Mouse (Mus musculus): ENCODE measurements at regions not wholly inside any gene's neighbourhood (a gene's known extent, or its start where the extent isn't known, plus 50 kb on each side); places are given as distances from the start of the nearest gene placed in this dataset.

- no peak for DNase-seq (ENCODE audit: low spot score)
These were observed 547.4 kb upstream of the Sox9 start for GRCm38 (mm10) chr11:112234492-112235116.

- DNase-seq (ENCODE audit: low spot score) = peak; percentile 21
These were observed 542.8 kb upstream of the Sox9 start for GRCm38 (mm10) chr11:112238960-112239884.

- no peak for DNase-seq (ENCODE audit: low spot score)
These were observed 529.5 kb upstream of the Sox9 start for GRCm38 (mm10) chr11:112252548-112252947.

GRCm38 (mm10) chr11:112253061-112253460 is 529.0 kb upstream of the Sox9 start:
- DNase-seq (ENCODE audit: low spot score) = no peak

GRCm38 (mm10) chr11:112256326-112256725 is 525.7 kb upstream of the Sox9 start:
- DNase-seq (ENCODE audit: low spot score) = no peak

- DNase-seq (ENCODE audit: low spot score) = no peak
These were observed 517.9 kb upstream of the Sox9 start for GRCm38 (mm10) chr11:112264077-112264476.

- DNase-seq (ENCODE audit: low spot score) = no peak
These were observed 511.1 kb upstream of the Sox9 start for GRCm38 (mm10) chr11:112270911-112271310.

GRCm38 (mm10) chr11:112278566-112278965 is 503.5 kb upstream of the Sox9 start:
- no peak for DNase-seq (ENCODE audit: low spot score)

GRCm38 (mm10) chr11:112282911-112283310 is 499.1 kb upstream of the Sox9 start:
- DNase-seq (ENCODE audit: low spot score) = peak; percentile 64

- no peak for DNase-seq (ENCODE audit: low spot score)
These were observed 483.1 kb upstream of the Sox9 start for GRCm38 (mm10) chr11:112298901-112299341.

GRCm38 (mm10) chr11:112303091-112303490 is 478.9 kb upstream of the Sox9 start:
- DNase-seq (ENCODE audit: low spot score) = no peak

GRCm38 (mm10) chr11:112325850-112326249 is 456.2 kb upstream of the Sox9 start:
- DNase-seq (ENCODE audit: low spot score) = no peak

GRCm38 (mm10) chr11:112327606-112328005 is 454.4 kb upstream of the Sox9 start:
- DNase-seq (ENCODE audit: low spot score) = no peak

- peak; percentile 9 for DNase-seq (ENCODE audit: low spot score)
These were observed 436.9 kb upstream of the Sox9 start for GRCm38 (mm10) chr11:112345133-112345532.

GRCm38 (mm10) chr11:112345586-112345985 is 436.4 kb upstream of the Sox9 start:
- peak; percentile 44 for DNase-seq (ENCODE audit: low spot score)

- no peak for DNase-seq (ENCODE audit: low spot score)
These were observed 435.9 kb upstream of the Sox9 start for GRCm38 (mm10) chr11:112346089-112346488.

GRCm38 (mm10) chr11:112346532-112346931 is 435.5 kb upstream of the Sox9 start:
- DNase-seq (ENCODE audit: low spot score) = no peak

- no peak for DNase-seq (ENCODE audit: low spot score)
These were observed 426.7 kb upstream of the Sox9 start for GRCm38 (mm10) chr11:112355311-112355710.

GRCm38 (mm10) chr11:112366715-112367114 is 415.3 kb upstream of the Sox9 start:
- no peak for DNase-seq (ENCODE audit: low spot score)

- no peak for DNase-seq (ENCODE audit: low spot score)
These were observed 411.1 kb upstream of the Sox9 start for GRCm38 (mm10) chr11:112370941-112371340.

- DNase-seq (ENCODE audit: low spot score) = no peak
These were observed 382.0 kb upstream of the Sox9 start for GRCm38 (mm10) chr11:112400069-112400468.

GRCm38 (mm10) chr11:112407681-112408080 is 374.3 kb upstream of the Sox9 start:
- no peak for DNase-seq (ENCODE audit: low spot score)

GRCm38 (mm10) chr11:112412434-112412833 is 369.6 kb upstream of the Sox9 start:
- DNase-seq (ENCODE audit: low spot score) = peak; percentile 50

Measured in embryo, embryonic 10.5 days (tissue).